Mouse (Mus musculus) CD4-positive, CD25-positive, alpha-beta regulatory T cell, adult 2 months (primary cell): Measurements from ENCODE around the gene Mettl7a3.
"Not testable (repeated sequence)": the region's sequence is repeated elsewhere in the genome, so short reads cannot be mapped to it uniquely, and the experiment has no call there.

Source experiments
- DNase-seq: peaks from one replicate; pipeline ENCODE4 v3.0.0-alpha.2; 2012; ENCODE audit warnings: low read depth, low spot score

The Mettl7a3 gene

DNA sequence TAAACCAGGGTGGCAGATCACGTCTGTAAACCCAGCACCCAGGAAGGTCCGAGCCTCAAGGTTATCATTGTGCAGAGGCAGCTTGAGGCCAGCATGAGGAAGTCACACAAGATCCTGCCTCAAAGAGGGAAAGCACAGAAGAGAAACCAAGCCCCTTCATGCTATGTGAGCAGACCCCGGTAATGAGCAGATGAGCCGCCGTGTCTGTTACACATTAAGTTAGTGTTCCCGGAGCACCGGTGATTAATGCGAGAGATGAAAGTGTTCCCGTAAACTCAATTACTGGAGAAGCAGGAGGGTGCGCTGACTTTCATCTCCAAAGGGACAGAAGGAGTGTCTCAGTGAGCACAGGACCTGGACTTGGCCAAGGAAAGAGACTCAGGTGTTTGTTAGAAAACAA is 5.4 kb upstream of the Mettl7a3 start:
- DNase-seq, result not testable (repeated sequence)

DNA sequence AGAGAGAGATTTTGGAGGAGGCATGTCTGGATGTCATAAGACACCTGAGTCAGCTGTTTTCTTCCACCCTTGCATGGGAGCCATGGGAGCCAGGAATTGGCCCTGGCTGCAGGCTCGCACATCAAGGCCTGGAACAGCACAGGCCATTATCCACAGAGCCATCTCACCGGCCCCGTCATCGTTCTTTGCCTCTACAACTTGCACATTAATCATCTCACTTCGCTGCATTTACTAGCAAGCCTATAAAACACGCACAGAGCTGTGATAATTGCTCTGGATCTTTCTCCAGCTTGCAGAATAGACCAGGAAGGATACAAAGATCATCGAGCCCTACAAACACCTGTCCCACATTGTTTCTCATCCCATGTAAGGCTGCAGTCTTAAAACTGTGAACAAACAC is 4.0 kb upstream of the Mettl7a3 start:
- DNase-seq, result no peak

DNA sequence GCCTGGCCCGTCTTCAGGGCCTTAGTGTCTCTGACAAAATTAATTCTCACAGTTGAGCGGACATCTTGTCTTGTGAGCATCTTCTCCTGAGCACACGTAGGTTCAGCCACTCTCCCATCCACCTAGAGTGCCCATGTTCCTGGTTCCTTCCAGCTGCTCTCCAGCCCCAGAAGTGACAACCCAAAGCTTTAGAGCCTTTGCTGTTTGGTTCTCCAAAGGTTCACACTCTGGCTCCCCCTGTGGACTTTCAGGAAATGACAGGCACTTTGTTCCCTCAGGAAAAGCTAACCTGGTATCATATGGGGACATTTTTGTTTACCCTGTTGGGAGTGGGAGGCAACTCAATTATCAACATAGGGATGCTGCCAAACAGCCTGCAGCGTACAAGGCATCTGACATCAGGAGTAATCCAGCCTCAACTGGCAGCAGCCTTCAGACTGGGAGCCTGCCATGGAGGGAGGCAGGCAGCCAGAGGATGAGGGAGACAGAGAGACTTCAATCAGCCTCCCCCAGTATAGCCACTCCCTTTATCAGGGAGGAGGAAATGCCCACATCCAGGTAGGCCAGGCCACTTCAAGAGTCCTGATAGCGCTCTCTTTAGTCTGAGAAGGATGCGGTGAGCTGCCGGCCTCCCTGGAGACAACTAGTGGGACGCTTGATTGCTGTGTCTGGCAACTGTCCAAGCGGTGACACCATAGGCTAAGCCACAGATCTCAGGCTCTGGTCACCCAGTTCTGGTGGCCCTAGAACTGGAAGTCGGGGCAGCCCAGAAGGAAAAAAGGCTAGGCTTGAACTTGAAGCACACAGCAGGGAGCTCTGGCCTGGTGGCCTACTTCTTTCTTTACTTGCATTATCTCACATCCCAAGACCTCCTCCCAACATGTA is 2.4 kb upstream of the Mettl7a3 start:
- DNase-seq, result not testable (repeated sequence)

DNA sequence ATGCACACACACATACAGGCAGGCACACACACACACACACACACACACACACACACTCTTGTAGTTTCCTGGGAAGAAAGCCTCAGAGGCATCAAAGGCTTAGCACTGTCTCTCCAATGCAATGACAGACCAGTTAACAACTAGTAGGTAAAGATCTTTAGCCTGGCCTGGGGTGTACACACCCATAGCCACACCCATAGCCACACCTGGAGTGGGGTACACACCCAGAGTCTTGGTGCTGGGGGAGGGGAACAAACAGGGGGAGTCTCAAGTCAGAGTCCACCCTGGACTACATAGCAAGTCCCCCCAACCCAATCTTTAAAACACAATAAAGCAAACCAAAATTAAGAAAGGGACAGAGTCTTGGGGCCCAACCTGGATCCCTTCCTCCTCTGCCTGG is 2.6 kb downstream of the Mettl7a3 start:
- DNase-seq, result not testable (repeated sequence)

DNA sequence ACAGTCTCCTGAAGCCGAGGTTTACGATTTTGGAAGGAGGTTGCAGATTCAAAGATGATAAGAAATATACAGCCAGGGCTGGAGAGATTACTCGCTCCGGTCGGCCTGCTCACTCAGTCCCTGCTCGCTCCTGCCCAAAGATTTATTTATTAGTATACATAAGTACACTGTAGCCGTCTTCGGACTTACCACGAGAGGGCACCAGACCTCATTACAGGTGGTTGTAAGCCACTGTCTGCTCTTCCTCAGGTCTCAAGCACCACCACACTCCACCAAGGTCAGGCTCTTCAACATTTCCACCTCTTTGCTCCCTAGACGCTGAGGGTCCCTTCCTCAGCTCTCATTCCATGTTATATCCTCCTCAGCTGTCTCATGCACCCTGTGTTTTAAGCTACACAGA is 3.1 kb downstream of the Mettl7a3 start:
- DNase-seq, result peak; percentile 80

- DNase-seq, result not testable (repeated sequence)
Measured at GRCm38 (mm10) chr15:100341314-100341980, 6.7 kb downstream of the Mettl7a3 start.

DNA sequence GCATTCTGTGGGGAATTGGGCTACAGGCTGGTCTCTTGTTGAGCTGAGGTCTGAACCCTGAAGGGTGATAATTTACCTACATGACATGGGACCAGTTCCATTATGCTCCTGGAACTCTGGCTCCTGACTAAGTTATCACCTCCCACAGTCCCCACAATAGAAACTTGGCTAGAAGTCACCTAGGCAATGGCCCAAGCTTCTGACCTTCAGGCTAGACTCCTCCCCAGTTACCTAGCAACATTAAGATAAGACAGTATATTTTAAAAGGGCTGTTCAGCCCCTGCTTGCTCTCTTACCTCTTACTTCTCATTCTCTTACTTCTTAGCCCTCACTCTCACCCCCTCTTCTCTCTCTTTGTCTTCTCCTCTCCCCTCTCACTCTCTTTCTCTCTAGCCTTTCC is 10.8 kb downstream of the Mettl7a3 start:
- DNase-seq, result no peak

- no peak for DNase-seq
Measured at GRCm38 (mm10) chr15:100346761-100347160, 12.0 kb downstream of the Mettl7a3 start.

DNA sequence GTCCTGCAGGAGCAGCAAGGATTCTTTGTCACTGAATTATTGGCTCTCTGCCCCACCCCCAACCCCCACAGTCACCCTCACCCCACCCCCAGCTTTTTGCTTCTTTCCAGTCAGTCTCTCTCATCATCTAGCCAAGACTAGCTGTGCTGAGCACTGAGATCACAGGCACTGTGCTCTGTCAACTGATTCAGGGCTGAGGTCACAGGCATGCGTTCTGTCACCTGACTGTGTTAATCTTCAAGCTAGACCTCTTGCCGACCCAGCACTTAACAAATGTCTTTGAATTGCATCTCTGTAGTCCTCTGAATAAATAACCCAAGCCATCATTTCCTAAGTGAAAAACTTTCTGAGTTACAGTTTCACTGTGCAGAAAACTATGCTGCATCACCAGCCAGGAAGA is 14.8 kb downstream of the Mettl7a3 start:
- DNase-seq, result no peak

GRCm38 (mm10) chr15:100351501-100352060 is 16.9 kb downstream of the Mettl7a3 start:
- no peak for DNase-seq

GRCm38 (mm10) chr15:100352711-100353250 is 18.1 kb downstream of the Mettl7a3 start, which contains the start of the genes Methig1 and Mettl7a2:
TSS of gene Methig1 (plus strand) at chr15:100353149.
TSS of gene Mettl7a2 (plus strand) at chr15:100353200.
- no peak for DNase-seq

- DNase-seq, result not testable (repeated sequence)
Measured at GRCm38 (mm10) chr15:100353399-100353798, 18.7 kb downstream of the Mettl7a3 start.

- no peak for DNase-seq
Measured at GRCm38 (mm10) chr15:100355876-100356275, 21.1 kb downstream of the Mettl7a3 start.

GRCm38 (mm10) chr15:100364242-100364641 is 29.5 kb downstream of the Mettl7a3 start, which contains the start of gene Higd1c:
TSS of gene Higd1c (plus strand) at chr15:100364542.
- DNase-seq, result no peak

DNA sequence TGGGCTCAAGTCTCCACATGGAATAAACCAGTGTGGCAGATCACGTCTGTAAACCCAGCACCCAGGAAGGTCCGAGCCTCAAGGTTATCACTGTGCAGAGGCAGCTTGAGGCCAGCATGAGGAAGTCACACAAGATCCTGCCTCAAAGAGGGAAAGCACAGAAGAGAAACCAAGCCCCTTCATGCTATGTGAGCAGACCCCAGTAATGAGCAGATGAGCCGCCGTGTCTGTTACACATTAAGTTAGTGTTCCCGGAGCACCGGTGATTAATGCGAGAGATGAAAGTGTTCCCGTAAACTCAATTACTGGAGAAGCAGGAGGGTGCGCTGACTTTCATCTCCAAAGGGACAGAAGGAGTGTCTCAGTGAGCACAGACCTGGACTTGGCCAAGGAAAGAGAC is 31.2 kb downstream of the Mettl7a3 start:
- DNase-seq, result not testable (repeated sequence)

DNA sequence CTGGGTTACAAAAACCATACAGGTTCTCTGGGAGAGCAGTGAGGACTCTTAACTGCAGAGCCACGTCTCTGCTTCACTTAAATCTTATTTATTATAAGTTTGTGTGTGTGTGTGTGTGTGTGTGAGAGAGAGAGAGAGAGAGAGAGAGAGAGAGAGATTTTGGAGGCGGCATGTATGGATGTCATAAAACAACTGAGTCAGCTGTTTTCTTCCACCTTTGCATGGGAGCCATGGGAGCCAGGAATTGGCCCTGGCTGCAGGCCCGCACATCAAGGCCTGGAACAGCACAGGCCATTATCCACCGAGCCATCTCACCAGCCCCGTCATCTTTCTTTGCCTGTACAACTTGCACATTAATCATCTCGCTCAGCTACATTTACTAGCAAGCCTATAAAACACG is 32.4 kb downstream of the Mettl7a3 start:
- DNase-seq, result no peak

- peak; percentile 57 for DNase-seq
Measured at GRCm38 (mm10) chr15:100375066-100375465, 40.3 kb downstream of the Mettl7a3 start.

- DNase-seq, result not testable (repeated sequence)
Measured at GRCm38 (mm10) chr15:100377847-100378505, 43.2 kb downstream of the Mettl7a3 start.

DNA sequence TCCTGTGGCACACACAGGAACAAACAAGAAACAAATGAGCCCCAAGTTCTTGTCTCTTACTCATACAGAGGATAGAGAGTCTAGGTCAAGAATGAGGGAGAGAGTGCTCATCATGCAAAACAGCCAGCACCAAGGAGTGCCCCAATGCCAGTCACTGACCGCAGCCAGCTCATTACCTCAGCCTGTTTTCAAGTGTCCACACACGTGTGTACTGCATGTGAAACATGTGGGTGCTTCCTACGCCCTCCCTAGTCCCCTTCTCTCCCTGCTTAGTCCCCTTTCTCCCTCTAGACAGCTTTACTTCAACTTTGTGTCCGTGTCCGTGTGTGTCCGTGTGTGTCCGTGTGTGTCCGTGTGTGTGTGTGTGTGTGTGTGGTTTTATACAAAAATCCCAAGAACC is 44.9 kb downstream of the Mettl7a3 start:
- DNase-seq, result no peak

GRCm38 (mm10) chr15:100380104-100380503 is 45.4 kb downstream of the Mettl7a3 start:
- no peak for DNase-seq

DNA sequence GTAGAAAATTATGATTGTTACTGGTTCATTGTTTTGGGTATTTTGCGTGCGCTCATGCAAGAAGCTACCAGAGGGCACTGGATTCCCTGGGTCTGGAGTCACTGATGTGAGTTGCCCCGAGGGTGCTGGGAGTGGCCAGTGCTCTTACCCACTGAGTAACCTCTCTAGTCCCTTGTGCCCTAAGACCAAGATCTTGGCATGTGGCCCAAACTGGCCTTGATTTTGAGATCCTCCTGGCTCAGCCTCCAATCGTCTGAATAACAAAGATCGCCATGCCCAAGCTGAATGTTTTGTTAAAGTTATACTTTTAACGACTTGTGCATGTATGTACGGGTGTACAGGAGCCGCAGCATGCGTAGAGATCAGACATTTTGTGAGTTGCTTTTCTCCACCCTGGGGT is 51.0 kb downstream of the Mettl7a3 start:
- no peak for DNase-seq
